Mouse (Mus musculus) kidney, adult 11 months (tissue): ENCODE data around the gene Zfp617.
"Not testable (repeated sequence)": the region's sequence is repeated elsewhere in the genome, so short reads cannot be mapped to it uniquely, and the experiment has no call there.

Source experiments
- DNase-seq: peaks from one replicate; pipeline ENCODE4 v3.0.0; 2022

Zfp617 gene

DNA sequence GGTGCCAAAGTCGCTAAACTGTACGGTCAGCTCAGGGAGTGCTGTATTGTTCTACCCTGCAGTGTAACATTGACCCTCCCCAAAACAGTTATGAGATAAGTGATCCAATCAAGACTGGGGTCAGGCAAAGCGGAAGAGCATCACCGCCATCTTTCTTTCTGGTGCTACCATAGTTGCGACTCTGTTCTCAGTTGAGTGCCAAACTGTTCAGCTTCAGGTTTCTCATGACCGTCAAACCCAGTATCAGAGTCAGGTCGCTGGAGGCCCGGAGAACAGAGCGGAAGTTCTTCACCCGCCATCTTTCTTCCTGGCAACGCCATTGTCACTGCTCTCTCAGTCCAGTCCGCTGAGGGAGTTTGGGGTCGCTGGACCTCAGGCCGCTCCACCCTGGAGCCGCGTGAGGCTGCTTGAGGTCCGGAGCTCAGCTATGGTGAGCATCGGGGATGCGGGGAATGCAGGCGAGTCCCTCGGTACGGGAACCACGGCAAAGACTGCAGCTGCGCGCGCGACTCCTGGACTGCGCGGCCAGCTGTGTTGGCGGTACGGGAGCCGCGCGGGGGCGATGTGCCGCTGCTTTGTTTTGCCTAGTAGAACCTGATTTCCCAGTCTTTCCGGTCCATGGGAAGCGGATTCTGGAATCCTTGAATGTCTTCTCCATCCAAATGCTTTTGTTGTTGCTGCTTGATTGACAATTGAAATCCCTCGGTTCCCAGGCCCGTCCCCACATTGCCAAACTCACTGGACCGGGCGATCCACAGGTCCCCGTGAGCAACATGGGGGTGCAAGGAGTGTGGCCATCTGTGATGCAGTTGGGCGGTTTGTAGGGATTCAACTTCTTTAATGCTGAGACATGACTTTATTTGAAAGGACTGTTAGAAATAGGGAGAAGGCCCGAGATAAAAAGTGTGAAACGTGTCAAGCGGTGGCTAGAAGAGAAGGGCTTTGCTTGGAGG, at the start of gene Zfp617, which contains the start of gene Zfp882:
TSS of gene Zfp617 (plus strand) at position 327 of the 953 bp plus-strand sequence.
TSS of gene Zfp882 (plus strand) at position 300 of the 953 bp plus-strand sequence.
- DNase-seq = peak; percentile 91

DNA sequence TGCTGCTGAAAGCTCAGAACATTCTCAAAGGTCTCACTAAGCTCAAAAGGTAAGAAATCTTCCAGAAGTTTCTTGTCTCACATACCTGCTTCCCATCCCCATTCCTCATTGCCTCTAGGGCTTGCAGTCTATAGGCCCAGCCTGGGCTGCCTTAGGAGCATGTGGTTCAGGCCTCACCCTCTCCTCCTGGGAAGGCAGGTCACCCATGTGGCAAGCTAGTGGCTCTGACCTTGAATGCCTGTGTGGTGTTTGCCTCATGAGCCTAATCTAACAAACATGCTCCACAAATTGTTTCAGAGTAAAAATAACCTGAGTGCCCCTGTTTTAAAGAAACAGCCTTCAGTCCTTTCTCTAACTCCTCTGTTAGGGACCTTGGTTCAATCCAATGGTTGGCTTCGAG, 46.9 kb upstream of the Zfp617 start:
- not testable (repeated sequence) for DNase-seq

GRCm38 (mm10) chr8:71862038-71862437, 46.4 kb upstream of the Zfp617 start:
- not testable (repeated sequence) for DNase-seq

GRCm38 (mm10) chr8:71881618-71882274, 26.7 kb upstream of the Zfp617 start, which contains the start of gene Zfp709:
Gene Zfp709, plus strand, starts transcription at chr8:71882019.
- DNase-seq = peak; percentile 61

- DNase-seq = not testable (repeated sequence)
Measured at GRCm38 (mm10) chr8:71900666-71901065, 7.8 kb upstream of the Zfp617 start.

- DNase-seq = not testable (repeated sequence)
Measured at GRCm38 (mm10) chr8:71903084-71903483, 5.4 kb upstream of the Zfp617 start.

- DNase-seq = no peak
Measured at GRCm38 (mm10) chr8:71906809-71907208, 1.6 kb upstream of the Zfp617 start.

DNA sequence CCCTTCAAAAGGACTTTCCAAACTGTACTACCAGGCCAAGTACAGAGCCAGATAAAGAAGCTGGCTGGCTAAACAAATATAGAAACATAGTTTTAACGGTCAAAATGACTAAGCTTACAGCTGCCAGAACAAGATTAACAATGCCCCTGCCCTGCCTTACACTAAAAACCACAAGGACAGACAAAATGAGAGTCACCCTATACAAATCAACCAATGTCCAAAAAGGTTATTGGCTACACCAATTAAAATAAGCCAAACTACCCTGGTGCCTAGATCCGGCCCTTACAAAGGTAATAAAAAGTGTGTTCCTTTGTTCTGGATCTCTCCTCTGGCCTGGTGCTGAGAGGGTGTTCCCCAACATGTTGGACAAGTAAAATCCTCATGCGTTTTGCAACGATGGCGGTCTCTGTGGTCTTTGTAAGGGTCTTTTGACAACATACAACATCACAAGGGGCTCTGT, 607 bp upstream of the Zfp617 start:
- DNase-seq = no peak

DNA sequence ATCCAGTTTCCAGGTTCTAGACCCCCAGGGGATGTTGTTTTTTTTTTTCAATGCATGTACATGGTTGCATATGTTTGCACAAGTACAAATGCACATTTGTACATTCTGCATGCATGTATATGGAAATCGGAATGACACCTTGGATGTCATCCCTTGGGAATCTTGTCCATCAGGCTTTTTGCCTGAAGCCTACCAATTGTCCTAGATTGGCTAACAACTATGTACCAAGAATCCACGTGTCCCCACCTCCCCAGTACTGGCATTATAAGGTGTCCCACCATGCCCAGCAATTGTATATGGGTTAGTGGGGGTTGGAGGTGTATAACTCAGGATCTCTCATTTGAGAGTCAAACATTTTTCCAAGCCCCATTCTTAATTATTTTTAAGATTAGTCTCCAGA, 3.9 kb downstream of the Zfp617 start:
- no peak for DNase-seq

GRCm38 (mm10) chr8:71922567-71923401, 14.3 kb downstream of the Zfp617 start:
- peak; percentile 97 for DNase-seq

DNA sequence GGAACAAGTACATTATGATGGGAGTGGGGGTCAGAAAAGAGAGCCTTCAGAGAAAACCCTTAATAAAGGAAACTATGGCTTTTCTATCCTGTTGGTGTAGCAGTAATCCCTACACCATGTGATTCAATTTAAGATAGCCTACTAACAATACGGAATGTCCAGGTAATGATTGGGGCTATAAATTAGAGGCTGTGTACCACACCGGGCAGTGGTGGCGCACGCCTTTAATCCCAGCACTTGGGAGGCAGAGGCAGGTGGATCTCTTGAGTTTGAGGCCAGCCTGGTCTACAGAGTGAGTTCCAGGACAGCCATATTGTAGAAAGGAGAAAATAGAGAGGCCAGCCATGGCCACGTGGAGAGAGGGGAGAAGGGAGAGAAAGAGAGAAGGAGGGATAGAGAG, 17.4 kb downstream of the Zfp617 start:
- DNase-seq = no peak

DNA sequence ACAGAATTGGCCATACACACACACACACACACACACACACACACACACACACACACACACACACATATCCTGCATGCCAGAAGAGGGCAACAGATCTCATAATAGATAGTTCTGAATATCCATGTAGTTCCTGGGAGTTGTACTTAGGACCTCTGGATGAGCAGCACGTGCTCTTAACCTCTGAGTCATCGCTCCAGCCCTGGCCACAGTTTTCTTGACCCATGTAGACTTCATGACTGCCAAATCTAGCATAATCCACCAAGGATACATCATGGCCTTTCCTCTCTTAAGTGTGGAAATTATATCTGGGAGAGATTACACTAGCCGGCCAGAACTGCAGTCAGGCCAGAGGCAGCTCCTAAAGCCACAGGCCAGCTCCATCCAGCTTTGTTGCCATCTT, 18.1 kb downstream of the Zfp617 start:
- no peak for DNase-seq

DNA sequence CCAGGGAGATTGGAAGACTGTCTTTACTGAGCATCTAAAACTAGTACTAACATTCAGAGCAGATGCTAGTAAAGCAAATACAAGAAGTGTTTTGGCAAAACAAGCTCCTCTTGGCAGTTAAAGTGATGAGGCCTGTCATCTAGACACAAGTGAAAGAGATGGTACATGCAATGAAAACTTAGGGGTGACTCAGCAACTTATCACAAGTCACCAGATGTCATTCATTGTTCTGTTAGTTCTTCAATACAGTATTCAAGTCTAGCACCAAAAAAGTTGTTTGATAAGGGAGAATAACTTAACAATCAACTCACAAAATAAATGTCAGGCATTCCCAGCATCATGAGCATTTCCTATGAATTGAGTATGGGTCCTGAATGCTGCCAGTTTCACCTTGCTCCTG, 19.3 kb downstream of the Zfp617 start:
- DNase-seq = no peak

DNA sequence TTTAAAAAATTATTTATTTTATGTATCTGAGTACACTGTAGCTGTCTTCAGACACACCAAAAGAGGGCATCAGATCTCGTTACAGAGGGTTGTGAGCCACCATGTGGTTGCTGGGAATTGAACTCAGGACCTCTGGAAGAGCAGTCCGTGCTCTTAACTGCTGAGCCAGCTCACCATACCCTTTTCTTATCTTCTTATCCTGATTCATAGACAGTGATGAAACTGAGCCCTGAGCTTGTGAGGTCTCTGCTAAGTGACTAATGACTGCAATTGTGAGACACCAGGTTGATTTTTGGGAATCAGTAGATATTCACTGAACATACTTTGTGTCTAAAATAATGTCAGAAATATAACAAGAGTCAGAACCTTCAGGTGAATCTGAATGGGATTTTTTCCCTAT, 29.6 kb downstream of the Zfp617 start:
- not testable (repeated sequence) for DNase-seq

DNA sequence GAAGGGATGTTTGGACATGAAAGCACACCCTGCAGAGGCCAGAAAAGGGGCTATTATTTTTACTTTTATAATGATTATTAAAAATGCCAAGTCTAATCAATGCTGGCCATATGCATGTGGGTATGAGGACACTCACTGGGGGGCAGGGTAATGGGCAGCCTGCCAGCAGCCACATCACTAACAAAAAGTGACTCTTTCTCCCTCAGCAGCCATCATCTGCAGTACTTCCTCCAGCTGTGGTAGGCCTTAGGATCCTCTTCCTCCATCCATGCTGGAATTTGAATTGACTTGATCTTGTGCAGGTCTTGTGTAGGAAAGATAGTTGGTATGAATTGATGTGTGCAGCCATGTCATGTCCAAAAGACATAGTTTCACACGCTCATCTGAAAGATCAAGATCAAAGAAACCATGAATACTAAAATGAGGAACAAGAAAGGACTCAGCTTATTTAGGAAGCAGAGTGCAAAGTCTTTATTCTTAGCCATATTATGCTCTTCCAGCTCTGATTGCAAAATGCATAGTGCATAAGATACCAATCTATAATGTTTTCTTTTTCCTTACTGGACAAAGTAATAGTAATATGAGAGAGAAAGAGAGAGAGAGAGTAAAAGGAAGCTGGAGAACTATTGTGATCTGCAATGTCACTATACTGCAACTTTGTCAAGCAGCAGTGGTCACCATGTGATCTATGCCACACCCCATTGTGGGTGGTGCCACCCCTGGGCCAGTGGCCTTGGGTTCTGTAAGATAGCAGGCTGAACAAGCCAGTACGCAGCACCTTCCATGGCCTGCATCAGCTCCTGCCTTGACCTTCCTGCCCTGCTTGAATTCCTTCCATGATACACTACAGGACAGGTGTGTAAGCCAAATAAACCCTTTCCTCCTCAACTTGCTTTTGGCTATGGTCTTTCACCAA, 32.1 kb downstream of the Zfp617 start:
- no peak for DNase-seq

DNA sequence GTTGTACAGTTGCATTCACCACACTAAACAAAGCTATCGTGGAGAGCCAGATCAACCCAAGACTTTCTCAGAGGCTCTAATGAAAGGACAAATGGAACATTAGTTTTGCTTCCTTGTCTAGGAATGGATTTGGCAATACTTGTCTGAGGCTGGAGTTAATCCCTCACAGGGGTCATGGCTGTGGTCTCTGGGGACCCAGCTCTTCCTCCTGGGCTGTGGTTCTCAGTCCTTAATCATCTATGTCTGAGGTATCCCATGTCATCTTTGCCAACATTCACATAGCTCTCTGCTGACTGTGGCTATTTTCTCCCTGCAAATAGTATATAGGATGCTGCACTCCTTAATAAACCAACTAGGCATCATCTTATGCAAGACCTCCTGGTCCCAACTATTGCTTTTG, 33.3 kb downstream of the Zfp617 start:
- DNase-seq = no peak

- DNase-seq = no peak
Measured at GRCm38 (mm10) chr8:71948624-71949023, 40.2 kb downstream of the Zfp617 start.

GRCm38 (mm10) chr8:71950482-71951221, 42.2 kb downstream of the Zfp617 start, which contains the start of gene Zfp961:
Gene Zfp961, plus strand, starts transcription at chr8:71951038.
- DNase-seq = peak; percentile 97

GRCm38 (mm10) chr8:71951436-71952161, 43.2 kb downstream of the Zfp617 start:
- peak; percentile 14 for DNase-seq

- no peak for DNase-seq
Measured at GRCm38 (mm10) chr8:71952489-71952888, 44.1 kb downstream of the Zfp617 start.
